Mouse (Mus musculus) liver, adult 2 months (tissue): ENCODE data around the gene Gm49405.

ENCODE experiments used
- CTCF ChIP-seq: fragments of 200-500 bp; IDR thresholded peaks from 2 replicates; pipeline ENCODE4 v1.5.1; 2011; ENCODE audit warnings: low read depth, low read length, control low read depth
- POLR2A ChIP-seq: fragments of 200-500 bp; IDR thresholded peaks from 2 replicates; pipeline ENCODE4 v1.6.1; 2011; ENCODE audit warnings: low read length, control low read depth; ENCODE audit not compliant: insufficient read depth; ENCODE audit errors: extremely low read depth

DNA sequence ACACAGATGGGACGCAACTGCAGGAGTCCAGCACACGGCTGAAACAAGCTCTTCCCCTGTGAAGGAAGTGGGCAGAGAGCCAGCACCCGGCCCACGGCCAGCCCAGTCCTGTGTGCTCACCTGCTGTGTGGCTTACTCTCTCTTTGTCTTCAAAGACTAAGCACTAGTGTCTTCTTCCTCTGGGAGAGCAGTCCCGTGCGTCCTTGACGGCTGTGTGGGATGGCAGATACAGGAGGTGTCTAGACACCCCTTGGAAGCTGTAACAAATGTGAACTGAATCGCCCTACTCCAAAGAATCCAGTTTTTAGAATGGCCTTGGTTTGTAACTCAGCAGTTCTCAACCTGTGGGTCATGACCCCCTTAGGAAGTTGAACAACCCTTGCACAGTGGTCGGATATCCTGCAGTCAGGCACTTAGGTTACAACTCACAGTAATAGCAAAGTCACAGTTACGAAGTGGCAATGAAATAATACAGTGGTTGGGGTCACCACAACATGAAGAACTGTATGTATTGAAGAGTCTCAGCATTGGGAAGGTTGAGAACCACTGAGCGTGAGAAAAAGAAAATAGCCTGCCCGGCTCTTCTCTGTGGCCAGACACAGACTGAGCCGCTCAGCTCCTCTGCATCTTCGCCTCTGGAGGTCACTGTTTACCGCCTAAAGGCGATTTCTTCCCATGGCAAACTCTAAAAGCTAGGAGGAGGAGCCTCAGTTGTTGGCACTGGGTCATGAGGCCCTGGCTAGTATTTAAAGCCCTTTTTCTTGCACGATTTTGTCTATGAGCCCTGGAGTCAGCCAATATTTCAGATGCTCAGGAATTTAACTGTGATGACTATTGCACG lies 18.5 kb downstream of the Gm49405 start:
- TF ChIP-seq CTCF (peak; percentile 89), POLR2A (no peak)
